Mouse (Mus musculus): ENCODE measurements around the gene St3gal2. TPM values are rescaled to one million over a fixed set of nuclear protein-coding genes. Genes with fewer than 3 reads are reported as not detected.
"Not testable (repeated sequence)": the region's sequence is repeated elsewhere in the genome, so short reads cannot be mapped to it uniquely, and the experiment has no call there.

Gene St3gal2
- polyA plus RNA-seq, 1 experiment from 2014 or later, result 40.3 TPM

- H3K36me3 ChIP-seq, result peaks cover 97% of the 10 kb centered on the region
- H3K27ac ChIP-seq, result no peak overlapping the region
- 92% methylated on average over 19 of the region's 19 CpGs for WGBS (ENCODE audit: insufficient replicate concordance)
These were observed 37.7 kb downstream of the St3gal2 start for GRCm38 (mm10) chr8:110957471-110957870.

GRCm38 (mm10) chr8:110958135-110958534 lies 38.4 kb downstream of the St3gal2 start:
- H3K4me1 ChIP-seq, result peaks cover 11% of the 10 kb centered on the region; the same call in 1 of the 2 replicates
- no peak overlapping the region for H3K4me3 ChIP-seq
- no peaks in the 10 kb centered on the region for H3K27me3 ChIP-seq (replicated peaks)
- no peak for ATAC-seq
- H3K36me3 ChIP-seq, result peaks cover 97% of the 10 kb centered on the region
- no peak overlapping the region for H3K4me2 ChIP-seq
- H3K9me3 ChIP-seq (replicated peaks), result no peaks in the 10 kb centered on the region
- WGBS (ENCODE audit: insufficient replicate concordance), result 86% methylated on average over 5 of the region's 5 CpGs
- no peak overlapping the region for H3K9ac ChIP-seq
- no peak overlapping the region for H3K27ac ChIP-seq

More at GRCm38 (mm10) chr8:110957471-110957870, 37.7 kb downstream of the St3gal2 start:
- Histone ChIP-seq H3K9ac (no peak overlapping the region), H3K9me3 (replicated peaks) (no peaks in the 10 kb centered on the region), H3K27me3 (replicated peaks) (no peaks in the 10 kb centered on the region), H3K4me2 (no peak overlapping the region), H3K4me1 (peaks cover 11% of the 10 kb centered on the region; the same call in 1 of the 2 replicates), H3K4me3 (no peak overlapping the region)
- no peak for ATAC-seq

- not testable (repeated sequence) for H3K27ac ChIP-seq; H3K9ac ChIP-seq; H3K27me3 ChIP-seq (replicated peaks); ATAC-seq; H3K4me3 ChIP-seq; H3K4me2 ChIP-seq; H3K9me3 ChIP-seq (replicated peaks)
- H3K4me1 ChIP-seq, result peaks cover 11% of the 10 kb centered on the region; the same call in 1 of the 2 replicates
- peaks cover 98% of the 10 kb centered on the region for H3K36me3 ChIP-seq
- WGBS (ENCODE audit: insufficient replicate concordance), result 84% methylated on average over 7 of the region's 7 CpGs
These were observed 38.8 kb downstream of the St3gal2 start for GRCm38 (mm10) chr8:110958553-110958952.

- Histone ChIP-seq H3K4me1 (peaks cover 11% of the 10 kb centered on the region; the same call in 1 of the 2 replicates), H3K27ac (no peak overlapping the region), H3K4me3 (no peak overlapping the region), H3K4me2 (no peak overlapping the region), H3K9me3 (replicated peaks) (no peaks in the 10 kb centered on the region), H3K9ac (no peak overlapping the region), H3K27me3 (replicated peaks) (no peaks in the 10 kb centered on the region), H3K36me3 (peaks cover 98% of the 10 kb centered on the region)
- no peak for ATAC-seq
- WGBS (ENCODE audit: insufficient replicate concordance), result 88% methylated on average over 12 of the region's 12 CpGs
These were observed 39.5 kb downstream of the St3gal2 start for GRCm38 (mm10) chr8:110959071-110959780.

- Histone ChIP-seq H3K4me2 (no peak overlapping the region), H3K9ac (no peak overlapping the region), H3K36me3 (peaks cover 97% of the 10 kb centered on the region), H3K4me3 (no peak overlapping the region), H3K9me3 (replicated peaks) (no peaks in the 10 kb centered on the region), H3K27me3 (replicated peaks) (no peaks in the 10 kb centered on the region), H3K4me1 (peaks cover 6% of the 10 kb centered on the region; the same call in 1 of the 2 replicates), H3K27ac (no peak overlapping the region)
- ATAC-seq, result no peak
- WGBS (ENCODE audit: insufficient replicate concordance), result 90% methylated on average over 6 of the region's 6 CpGs
These were observed 40.2 kb downstream of the St3gal2 start for GRCm38 (mm10) chr8:110959906-110960305.

GRCm38 (mm10) chr8:110963051-110963450 lies 43.3 kb downstream of the St3gal2 start:
- H3K36me3 ChIP-seq, result peaks cover 98% of the 10 kb centered on the region
- peaks cover 11% of the 10 kb centered on the region for H3K4me1 ChIP-seq
- no peak overlapping the region for H3K4me3 ChIP-seq
- WGBS (ENCODE audit: insufficient replicate concordance), result 74% methylated on average over 2 of the region's 2 CpGs
- H3K9me3 ChIP-seq (replicated peaks), result no peaks in the 10 kb centered on the region
- no peak overlapping the region for H3K27ac ChIP-seq
- H3K27me3 ChIP-seq (replicated peaks), result no peaks in the 10 kb centered on the region
- H3K4me2 ChIP-seq, result no peak overlapping the region
- ATAC-seq, result no peak
- H3K9ac ChIP-seq, result no peak overlapping the region

- Histone ChIP-seq H3K4me3 (no peak overlapping the region), H3K27me3 (replicated peaks) (no peaks in the 10 kb centered on the region), H3K36me3 (peaks cover 98% of the 10 kb centered on the region), H3K27ac (no peak overlapping the region), H3K4me2 (no peak overlapping the region), H3K9ac (no peak overlapping the region), H3K9me3 (replicated peaks) (no peaks in the 10 kb centered on the region), H3K4me1 (peaks cover 18% of the 10 kb centered on the region)
- WGBS (ENCODE audit: insufficient replicate concordance), result 76% methylated on average over 7 of the region's 7 CpGs
- ATAC-seq, result no peak
These were observed 44.9 kb downstream of the St3gal2 start for GRCm38 (mm10) chr8:110964666-110965065.

- WGBS (ENCODE audit: insufficient replicate concordance), result 57% methylated on average over 7 of the region's 7 CpGs
- Histone ChIP-seq H3K27ac (no peak overlapping the region), H3K27me3 (replicated peaks) (no peaks in the 10 kb centered on the region), H3K36me3 (peaks cover 98% of the 10 kb centered on the region), H3K4me2 (no peak overlapping the region), H3K9ac (no peak overlapping the region), H3K9me3 (replicated peaks) (no peaks in the 10 kb centered on the region), H3K4me1 (peaks cover 27% of the 10 kb centered on the region), H3K4me3 (no peak overlapping the region)
- no peak for ATAC-seq
These were observed 45.9 kb downstream of the St3gal2 start for GRCm38 (mm10) chr8:110965594-110965993.

- no peak overlapping the region for H3K27ac ChIP-seq
- ATAC-seq, result no peak
- no peak overlapping the region for H3K4me3 ChIP-seq
- 80% methylated on average over 8 of the region's 8 CpGs for WGBS (ENCODE audit: insufficient replicate concordance)
- no peak overlapping the region for H3K4me2 ChIP-seq
- peaks cover 97% of the 10 kb centered on the region for H3K36me3 ChIP-seq
- H3K27me3 ChIP-seq (replicated peaks), result no peaks in the 10 kb centered on the region
- H3K9ac ChIP-seq, result no peak overlapping the region
- no peaks in the 10 kb centered on the region for H3K9me3 ChIP-seq (replicated peaks)
- peaks cover 36% of the 10 kb centered on the region for H3K4me1 ChIP-seq
These were observed 46.9 kb downstream of the St3gal2 start for GRCm38 (mm10) chr8:110966586-110966985.

- H3K27ac ChIP-seq, result no peak overlapping the region
- H3K36me3 ChIP-seq, result peaks cover 97% of the 10 kb centered on the region
- no peak for ATAC-seq
- peaks cover 36% of the 10 kb centered on the region for H3K4me1 ChIP-seq
- H3K27me3 ChIP-seq (replicated peaks), result no peaks in the 10 kb centered on the region
- no peak overlapping the region for H3K9ac ChIP-seq
- no peak overlapping the region for H3K4me3 ChIP-seq
- H3K4me2 ChIP-seq, result no peak overlapping the region
- 77% methylated on average over 9 of the region's 9 CpGs for WGBS (ENCODE audit: insufficient replicate concordance)
- H3K9me3 ChIP-seq (replicated peaks), result no peaks in the 10 kb centered on the region
These were observed 47.6 kb downstream of the St3gal2 start for GRCm38 (mm10) chr8:110967326-110967725.

GRCm38 (mm10) chr8:110969910-110970770 lies 50.4 kb downstream of the St3gal2 start:
- ATAC-seq, result peak; percentile 93
- H3K4me2 ChIP-seq, result peak overlapping the region; percentile 89
- H3K9me3 ChIP-seq (replicated peaks), result no peaks in the 10 kb centered on the region
- peak overlapping the region; percentile 62 for H3K4me3 ChIP-seq
- peak overlapping the region; percentile 73 for H3K9ac ChIP-seq
- H3K36me3 ChIP-seq, result peaks cover 99% of the 10 kb centered on the region
- peak overlapping the region; percentile 66 for H3K27ac ChIP-seq
- WGBS (ENCODE audit: insufficient replicate concordance), result 5% methylated on average over 45 of the region's 45 CpGs
- H3K4me1 ChIP-seq, result peaks cover 35% of the 10 kb centered on the region
- no peaks in the 10 kb centered on the region for H3K27me3 ChIP-seq (replicated peaks)

GRCm38 (mm10) chr8:110976532-110976931 lies 56.8 kb downstream of the St3gal2 start:
- not testable (repeated sequence) for H3K27ac ChIP-seq; H3K27me3 ChIP-seq (replicated peaks); H3K4me2 ChIP-seq; H3K4me1 ChIP-seq; ATAC-seq; H3K9ac ChIP-seq; H3K4me3 ChIP-seq; H3K9me3 ChIP-seq (replicated peaks)
- H3K36me3 ChIP-seq, result peaks cover 91% of the 10 kb centered on the region
- WGBS (ENCODE audit: insufficient replicate concordance), result 91% methylated on average over 8 of the region's 8 CpGs
